Mouse (Mus musculus): ENCODE measurements around the gene 2010300C02Rik.
"Not testable (repeated sequence)": the region's sequence is repeated elsewhere in the genome, so short reads cannot be mapped to it uniquely, and the experiment has no call there.

2010300C02Rik gene

DNA sequence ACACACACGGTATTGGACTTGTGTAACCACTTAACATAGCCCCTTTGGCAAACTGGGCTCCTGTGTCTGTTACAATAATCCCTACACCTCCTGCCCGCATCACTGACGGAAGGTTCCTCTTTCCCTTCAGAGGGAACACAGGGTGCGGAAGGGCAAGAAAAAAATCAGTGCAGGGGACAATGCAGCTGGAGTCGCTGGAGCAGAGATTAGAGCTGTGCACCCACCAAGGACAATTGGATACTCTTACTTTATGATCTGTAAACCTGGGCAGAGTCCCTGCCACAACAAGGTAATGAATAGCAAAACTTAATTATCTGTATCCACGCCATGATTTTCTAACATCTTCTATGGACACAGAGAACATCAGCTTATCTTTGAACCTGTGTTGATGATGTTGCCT lies 97.8 kb downstream of the 2010300C02Rik start:
- no peak for DNase-seq

- DNase-seq: no peak
Observed at GRCm38 (mm10) chr1:37619542-37619941, 100.3 kb downstream of the 2010300C02Rik start.

- peak; percentile 42 to 53 for DNase-seq
Observed at GRCm38 (mm10) chr1:37617047-37617446, 102.8 kb downstream of the 2010300C02Rik start.

DNA sequence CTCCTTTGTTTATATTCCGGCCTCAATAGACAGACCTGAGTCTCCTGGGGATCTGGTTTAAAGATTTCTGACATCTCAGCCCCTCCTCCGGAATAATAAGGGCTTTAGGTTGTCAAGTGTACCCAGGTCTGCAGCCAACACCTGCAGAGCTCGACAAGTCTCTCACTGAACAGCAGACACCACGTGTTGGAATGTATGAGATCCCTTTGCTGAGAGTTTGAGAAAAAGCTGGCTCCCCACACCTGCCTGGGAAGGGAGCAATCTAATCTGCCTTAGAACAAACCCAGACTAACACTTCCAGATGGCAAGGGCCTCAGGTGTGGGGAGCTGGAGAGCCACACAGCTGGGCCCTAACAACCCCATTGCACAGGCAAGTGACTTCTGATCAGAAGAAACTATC lies 103.3 kb downstream of the 2010300C02Rik start:
- DNase-seq: peak; percentile 45 to 66

DNA sequence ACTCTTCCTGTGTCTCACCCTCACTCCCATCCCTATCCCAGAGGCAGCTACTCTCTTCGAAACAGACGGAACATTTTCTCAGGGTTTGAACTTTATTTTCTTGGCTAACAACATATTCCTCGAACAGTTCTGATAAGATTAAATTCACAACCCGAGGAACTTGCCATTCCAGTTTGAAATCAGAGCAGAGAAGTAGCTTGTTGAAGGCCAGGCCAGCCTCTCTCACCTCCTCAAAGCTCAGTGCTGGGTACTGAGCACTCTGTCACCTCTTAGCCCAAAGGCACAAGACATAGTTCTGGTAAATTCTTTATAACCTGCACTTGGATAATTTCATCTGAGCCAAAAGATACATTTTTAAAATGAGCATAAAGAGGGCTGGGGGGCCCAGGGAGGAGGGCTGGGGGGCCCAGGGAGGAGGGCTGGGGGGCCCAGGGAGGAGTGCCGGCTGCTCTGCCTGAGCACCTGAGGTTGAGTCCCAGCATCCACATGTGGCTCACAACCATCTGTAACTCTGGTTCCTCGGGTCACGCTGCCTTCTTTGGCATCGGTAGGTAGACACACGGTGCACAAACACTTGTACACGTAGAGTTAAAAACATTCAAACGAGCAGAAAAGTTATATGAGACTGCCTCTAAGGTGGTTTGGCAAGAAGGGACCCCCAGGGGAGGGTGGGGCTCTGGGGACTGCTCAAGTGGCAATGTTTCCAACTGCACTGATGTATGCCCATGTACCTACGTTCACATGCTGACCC lies 104.4 kb downstream of the 2010300C02Rik start:
- no peak for DNase-seq

GRCm38 (mm10) chr1:37614836-37615235 lies 105.0 kb downstream of the 2010300C02Rik start:
- peak; percentile 53 to 69 for DNase-seq

GRCm38 (mm10) chr1:37614130-37614529 lies 105.8 kb downstream of the 2010300C02Rik start:
- DNase-seq: peak; percentile 49 to 70

DNA sequence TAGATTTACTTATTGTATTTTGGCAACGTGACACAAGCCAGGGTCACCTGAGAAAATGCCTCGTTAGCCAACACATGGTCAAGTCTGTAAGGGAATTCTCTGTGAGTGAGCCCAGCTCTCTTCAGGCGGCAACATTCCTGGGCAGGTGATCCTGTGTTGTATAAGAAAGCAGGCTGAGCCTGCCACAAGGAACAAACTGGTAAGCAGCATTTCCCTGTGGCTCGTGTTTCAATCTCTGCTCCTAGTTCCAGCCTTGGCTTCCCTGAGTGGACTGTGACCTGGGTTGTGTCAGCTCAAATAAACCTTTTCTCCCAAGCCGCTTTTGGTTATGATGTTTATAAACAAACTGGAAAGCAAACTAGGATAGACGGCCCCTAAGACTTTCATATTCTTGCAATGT lies 108.9 kb downstream of the 2010300C02Rik start:
- DNase-seq: no peak

GRCm38 (mm10) chr1:37610242-37610641 lies 109.6 kb downstream of the 2010300C02Rik start:
- no peak for DNase-seq

DNA sequence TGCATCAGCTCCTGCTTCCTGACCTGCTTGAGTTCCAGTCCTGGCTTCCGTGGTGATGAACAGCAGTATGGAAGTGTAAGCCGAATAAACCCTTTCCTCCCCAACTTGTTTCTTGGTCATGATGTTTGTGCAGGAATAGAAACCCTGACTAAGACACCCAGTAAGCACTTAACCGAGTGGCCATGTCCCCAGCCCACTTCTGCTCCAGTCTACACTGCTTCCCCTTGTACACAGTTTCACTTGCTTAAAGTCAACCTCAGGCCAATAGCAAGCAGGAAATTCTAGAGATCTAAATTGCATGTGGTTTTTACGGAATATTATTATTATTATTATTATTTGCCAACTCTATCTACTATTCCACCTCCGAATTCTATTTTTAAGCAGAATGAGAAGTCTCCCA lies 114.2 kb downstream of the 2010300C02Rik start:
- DNase-seq: not testable (repeated sequence)

DNA sequence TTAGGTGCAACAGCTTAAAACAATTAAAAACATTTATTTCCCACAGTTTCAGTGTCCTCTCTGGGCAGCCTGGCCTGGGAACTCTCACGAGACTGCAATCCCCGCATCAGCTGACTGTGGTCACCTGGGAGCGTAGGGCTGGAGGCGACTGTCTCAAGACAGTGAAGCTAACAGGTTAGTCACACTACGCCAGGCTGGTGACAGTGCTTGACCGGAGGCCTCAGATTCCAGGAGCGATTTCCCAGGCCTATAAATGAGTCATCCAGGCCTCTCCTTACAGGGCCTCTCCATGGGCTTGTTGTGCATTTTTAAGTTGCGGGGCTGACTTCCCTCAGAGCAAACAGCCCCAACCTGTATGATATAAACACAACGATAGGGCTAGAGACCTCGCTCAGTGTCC lies 116.7 kb downstream of the 2010300C02Rik start:
- no peak for DNase-seq

GRCm38 (mm10) chr1:37602268-37602667 lies 117.6 kb downstream of the 2010300C02Rik start:
- DNase-seq: no peak

- no peak for DNase-seq
Observed at GRCm38 (mm10) chr1:37601461-37601860, 118.4 kb downstream of the 2010300C02Rik start.

GRCm38 (mm10) chr1:37600640-37601175 lies 119.2 kb downstream of the 2010300C02Rik start:
- no peak for DNase-seq

DNA sequence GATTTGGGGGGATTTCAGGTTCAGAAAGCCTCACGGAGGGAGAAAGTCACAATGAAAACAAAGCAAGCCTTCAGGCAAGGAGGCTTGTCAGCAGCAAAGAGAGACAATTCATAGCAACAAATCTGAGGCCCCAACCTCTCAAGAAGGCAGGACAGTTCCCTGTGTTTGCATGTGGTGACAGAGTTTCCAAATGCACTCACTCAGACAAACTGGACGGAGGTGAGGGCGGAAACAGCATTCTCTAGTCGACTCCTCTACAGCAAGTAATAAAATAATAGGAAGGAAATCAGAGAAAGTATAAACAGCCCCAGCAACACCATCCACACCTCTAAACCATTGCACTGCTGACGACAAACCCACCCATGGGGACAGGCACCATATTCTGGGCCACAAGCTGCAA lies 120.9 kb downstream of the 2010300C02Rik start:
- DNase-seq: no peak

DNA sequence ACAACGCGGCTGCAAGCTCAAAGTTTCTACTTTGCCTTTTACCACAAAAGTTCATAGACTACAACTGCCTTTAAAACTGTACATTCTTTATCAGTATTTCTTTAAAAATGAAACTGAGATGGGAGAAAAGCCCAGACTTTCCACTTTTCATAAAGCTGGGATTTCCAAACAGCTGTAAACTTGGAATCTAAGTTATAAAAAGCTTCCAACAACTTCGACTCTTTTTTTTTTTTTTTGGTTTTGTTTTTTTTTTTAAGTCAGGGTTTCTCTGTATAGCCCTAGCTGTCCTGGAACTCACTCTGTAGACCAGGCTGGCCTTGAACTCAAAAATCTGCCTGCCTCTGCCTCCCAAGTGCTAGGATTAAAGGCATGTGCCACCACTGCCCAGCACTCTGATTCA lies 125.1 kb downstream of the 2010300C02Rik start:
- DNase-seq: not testable (repeated sequence)

- peak; percentile 56 to 61 for DNase-seq
Observed at GRCm38 (mm10) chr1:37585809-37586480, 133.9 kb downstream of the 2010300C02Rik start.

GRCm38 (mm10) chr1:37583795-37584464 lies 136.0 kb downstream of the 2010300C02Rik start:
- DNase-seq: no peak

DNA sequence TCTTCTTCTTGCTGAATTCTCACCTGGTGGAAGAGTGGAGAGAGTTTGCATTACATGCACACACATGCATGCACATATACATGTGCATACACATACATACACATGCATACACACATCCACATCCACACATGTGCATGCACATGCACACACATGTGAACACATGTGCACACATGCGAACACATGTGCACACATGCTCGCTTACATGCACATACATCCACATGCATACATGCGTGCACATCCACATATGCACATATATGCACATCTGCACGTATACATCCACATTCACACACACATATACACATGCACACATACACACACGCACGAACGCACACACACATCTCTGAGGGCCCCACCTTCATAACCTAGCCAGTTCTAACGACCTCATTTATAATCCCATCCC lies 136.7 kb downstream of the 2010300C02Rik start:
- DNase-seq: no peak

DNA sequence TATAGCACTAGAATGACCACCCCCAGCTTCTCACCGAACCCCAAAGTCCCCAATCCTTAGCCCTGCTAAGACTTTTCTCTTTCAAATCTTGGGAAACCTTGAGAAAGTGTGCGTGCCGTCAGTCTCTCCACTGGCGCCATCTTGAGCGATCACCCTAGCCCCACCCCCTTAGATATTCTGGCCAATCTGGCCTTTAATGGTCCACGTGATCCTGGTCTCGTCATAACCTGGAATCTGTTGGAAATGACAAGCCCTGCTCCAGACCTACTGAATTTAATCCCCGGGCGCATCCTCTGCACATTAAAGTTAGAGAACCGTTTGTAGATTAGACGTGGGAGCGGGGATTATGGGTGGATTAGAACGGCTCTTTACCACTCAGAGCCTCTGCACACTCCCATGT lies 140.2 kb downstream of the 2010300C02Rik start:
- no peak for DNase-seq

DNA sequence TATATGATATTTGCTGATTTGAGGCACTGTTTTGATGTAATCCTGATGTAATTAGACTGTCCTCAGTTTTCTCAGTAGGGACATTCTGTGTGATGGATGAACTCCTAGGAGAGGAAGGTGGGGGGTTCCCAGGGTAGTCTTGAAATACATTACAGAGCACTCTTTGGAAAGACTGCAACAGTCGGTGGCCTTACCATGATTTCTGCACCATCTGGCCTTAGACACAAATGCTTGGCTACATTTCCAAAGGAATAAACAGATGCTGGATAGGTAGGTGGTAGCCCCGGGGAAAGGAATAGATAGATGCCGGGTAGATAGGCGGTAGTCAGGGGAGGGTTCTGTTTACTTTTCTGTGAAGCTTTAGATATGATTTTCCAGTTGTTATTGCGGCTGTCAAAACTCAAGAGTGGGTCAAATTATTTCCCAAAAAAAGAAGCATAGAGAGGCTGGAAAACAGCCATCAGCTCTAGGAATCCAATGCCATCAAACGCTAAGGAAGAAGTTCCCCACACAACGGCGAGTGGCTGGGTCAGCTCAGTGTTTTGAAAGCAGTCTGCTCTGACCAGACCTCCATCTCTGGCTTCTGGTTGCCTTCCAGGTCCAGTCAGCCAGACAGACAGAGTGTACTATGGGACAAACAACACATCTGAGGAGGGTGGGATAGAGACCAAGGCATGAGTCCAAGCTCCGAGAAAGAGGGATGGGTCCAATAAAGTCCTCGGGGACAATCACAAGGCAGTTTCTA lies 147.2 kb downstream of the 2010300C02Rik start:
- no peak for DNase-seq

DNA sequence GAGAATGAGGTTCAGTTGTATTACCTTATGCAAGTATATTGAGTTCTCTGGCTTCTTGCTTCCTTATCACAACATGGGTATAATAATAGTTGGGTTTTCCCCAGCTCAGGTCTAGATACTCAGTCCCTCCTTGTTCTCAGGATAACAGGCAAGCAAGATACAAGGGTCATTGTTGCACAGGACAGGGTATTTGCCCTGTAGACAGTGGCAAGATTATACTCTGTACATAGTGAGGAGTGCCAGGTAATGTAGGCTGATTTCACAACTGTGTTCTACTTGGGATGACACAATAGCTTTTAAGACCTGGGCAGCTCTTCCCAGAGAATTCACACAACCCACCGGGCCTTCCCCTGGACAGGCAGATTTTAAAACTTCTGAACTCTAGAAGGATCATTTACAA lies 151.5 kb downstream of the 2010300C02Rik start:
- DNase-seq: no peak

- no peak for DNase-seq
Observed at GRCm38 (mm10) chr1:37566754-37567153, 153.1 kb downstream of the 2010300C02Rik start.

Measured in thymus, adult 18-20 months (tissue).